Mouse (Mus musculus): Measurements from ENCODE around the gene Nol3.

Gene Nol3

GRCm38 (mm10) chr8:105263244-105263912 is 12.6 kb upstream of the Nol3 start:
- DNase-seq = no peak

- DNase-seq = peak; percentile 78
Observed at GRCm38 (mm10) chr8:105264024-105264982, 11.6 kb upstream of the Nol3 start, which contains the start of the genes Tradd and Fbxl8. Gene Tradd (minus strand): TSS chr8:105264609. Gene Fbxl8 (plus strand): TSS chr8:105264648.

GRCm38 (mm10) chr8:105265128-105265527 is 10.8 kb upstream of the Nol3 start:
- peak; percentile 57 for DNase-seq

- DNase-seq = peak; percentile 40
Observed at GRCm38 (mm10) chr8:105266775-105267174, 9.2 kb upstream of the Nol3 start.

GRCm38 (mm10) chr8:105268342-105269074 is 7.4 kb upstream of the Nol3 start:
- no peak for DNase-seq

GRCm38 (mm10) chr8:105269075-105269458 is 6.9 kb upstream of the Nol3 start:
- DNase-seq = no peak

GRCm38 (mm10) chr8:105269461-105269947 is 6.4 kb upstream of the Nol3 start, which contains the start of gene Hsf4:
Gene Hsf4 (plus strand): TSS chr8:105269801.
- no peak for DNase-seq

- no peak for DNase-seq
Observed at GRCm38 (mm10) chr8:105270101-105270915, 5.6 kb upstream of the Nol3 start.

- DNase-seq = no peak
Observed at GRCm38 (mm10) chr8:105270916-105271186, 5.1 kb upstream of the Nol3 start.

GRCm38 (mm10) chr8:105275387-105275786 is 553 bp upstream of the Nol3 start:
- DNase-seq = no peak

- DNase-seq = peak; percentile 54
Observed at GRCm38 (mm10) chr8:105276292-105277120, 566 bp downstream of the Nol3 start.

- DNase-seq = no peak
Observed at GRCm38 (mm10) chr8:105278911-105279334, 3.0 kb downstream of the Nol3 start.

GRCm38 (mm10) chr8:105280567-105280966 is 4.6 kb downstream of the Nol3 start:
- DNase-seq = no peak

- no peak for DNase-seq
Observed at GRCm38 (mm10) chr8:105281821-105282220, 5.9 kb downstream of the Nol3 start.

GRCm38 (mm10) chr8:105282239-105282638 is 6.3 kb downstream of the Nol3 start:
- no peak for DNase-seq

- no peak for DNase-seq
Observed at GRCm38 (mm10) chr8:105283074-105283473, 7.1 kb downstream of the Nol3 start.

- DNase-seq = no peak
Observed at GRCm38 (mm10) chr8:105285514-105285913, 9.6 kb downstream of the Nol3 start.

- DNase-seq = no peak
Observed at GRCm38 (mm10) chr8:105286907-105287306, 11.0 kb downstream of the Nol3 start.

GRCm38 (mm10) chr8:105288231-105288630 is 12.3 kb downstream of the Nol3 start:
- no peak for DNase-seq

- peak; percentile 98 for DNase-seq
Observed at GRCm38 (mm10) chr8:105288958-105289732, 13.2 kb downstream of the Nol3 start.
